Mouse (Mus musculus) limb, embryonic 13.5 days (tissue): ENCODE measurements around the gene Kat6b. TPM values are rescaled to one million over a fixed set of nuclear protein-coding genes. Genes with fewer than 3 reads are reported as not detected.

Experiments
- ATAC-seq: fragments of 200-750 bp; cut with Nextera tagmentation; 2 replicates; pipeline ENCODE4 v1.8.0; 2017; ENCODE audit warnings: low read depth, moderate number of reproducible peaks, moderate TSS enrichment; ENCODE audit not compliant: low FRiP score
- H3K27ac ChIP-seq: fragments of 300-500 bp; sonication (generic); 2 replicates; pipeline ENCODE4 v1.5.1; 2015; ENCODE audit warnings: inconsistent platforms, mild to moderate bottlenecking, moderate library complexity
- H3K27me3 ChIP-seq: fragments of 300-500 bp; sonication (generic); 2 replicates; pipeline ENCODE4 v1.6.1; 2015; ENCODE audit warnings: mild to moderate bottlenecking, inconsistent platforms
- H3K36me3 ChIP-seq: fragments of 300-500 bp; sonication (generic); 2 replicates; pipeline ENCODE4 v1.6.1; 2015; ENCODE audit warnings: inconsistent platforms, mild to moderate bottlenecking, moderate library complexity
- H3K4me1 ChIP-seq: fragments of 300-500 bp; sonication (generic); 2 replicates; pipeline ENCODE4 v1.6.1; 2015; ENCODE audit warnings: inconsistent platforms
- H3K4me2 ChIP-seq: fragments of 300-500 bp; sonication (generic); replicated peaks from 2 replicates; pipeline ENCODE4 v1.6.1; 2015; ENCODE audit warnings: inconsistent platforms, mild to moderate bottlenecking, moderate library complexity
- H3K4me3 ChIP-seq: fragments of 300-500 bp; sonication (generic); 2 replicates; pipeline ENCODE4 v1.5.1; 2015; ENCODE audit warnings: moderate library complexity, mild to moderate bottlenecking, inconsistent platforms
- H3K9ac ChIP-seq: fragments of 300-500 bp; sonication (generic); 2 replicates; pipeline ENCODE4 v1.6.1; 2015; ENCODE audit warnings: mild to moderate bottlenecking, inconsistent platforms
- H3K9me3 ChIP-seq: fragments of 300-500 bp; sonication (generic); 2 replicates; pipeline ENCODE4 v1.6.1; 2016; ENCODE audit warnings: inconsistent platforms
- WGBS: fragments of 180-500 bp; shearing (Covaris S2); methylation state at CpG from one replicate; pipeline ENCODE4 v1.1.7; 2015; 5-methylcytosine and 5-hydroxymethylcytosine counted together
- polyA plus RNA-seq: library from polyadenylated mRNA; unstranded; fragments of >200 nt; fragmentation: Nextera tagmentation; extraction: Ambion mirVana; gene quantifications from 2 replicates; pipeline ENCODE4 v1.2.1, GENCODE M21; 2015

Gene Kat6b
- polyA plus RNA-seq, 1 experiment from 2014 or later, result 31.4 TPM

GRCm38 (mm10) chr14:21568821-21569220 lies 87.6 kb downstream of the Kat6b start:
- no peaks in the 10 kb centered on the region for H3K9me3 ChIP-seq
- peaks cover 3% of the 10 kb centered on the region; the same call in 1 of the 2 replicates for H3K36me3 ChIP-seq
- H3K27ac ChIP-seq, result no peak overlapping the region
- H3K4me1 ChIP-seq, result peaks cover 32% of the 10 kb centered on the region
- 81% methylated on average over 7 of the region's 7 CpGs for WGBS
- H3K9ac ChIP-seq, result no peak overlapping the region
- H3K27me3 ChIP-seq, result no peaks in the 10 kb centered on the region
- no peak overlapping the region for H3K4me3 ChIP-seq
- no peak for ATAC-seq
- H3K4me2 ChIP-seq, result no peak overlapping the region

- 69% methylated on average over 8 of the region's 8 CpGs for WGBS
- H3K27ac ChIP-seq, result no peak overlapping the region
- ATAC-seq, result no peak
These were observed 93.6 kb downstream of the Kat6b start for GRCm38 (mm10) chr14:21574686-21575309.

DNA sequence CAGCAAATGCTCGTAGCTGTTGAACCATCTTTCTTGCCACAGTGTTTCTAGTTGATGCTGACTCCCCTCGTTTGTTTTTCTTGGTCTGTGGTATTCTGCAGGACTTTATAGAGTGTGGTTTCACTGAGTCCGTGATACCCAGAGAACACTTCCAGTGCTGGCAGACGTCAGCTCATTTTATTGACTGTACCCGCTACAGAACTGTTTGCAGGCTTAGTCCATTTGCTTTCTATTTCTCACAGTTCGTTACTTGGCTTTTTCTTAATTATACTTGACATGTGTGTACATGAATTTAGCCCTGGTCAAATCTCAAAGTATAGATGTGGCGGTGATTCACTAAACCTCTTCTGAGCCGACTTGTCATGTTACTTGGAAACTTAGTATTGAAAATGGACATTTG lies 95.6 kb downstream of the Kat6b start:
- ATAC-seq, result no peak
- peaks cover 35% of the 10 kb centered on the region for H3K4me1 ChIP-seq
- H3K9ac ChIP-seq, result peak overlapping the region; percentile 20
- H3K27me3 ChIP-seq, result no peaks in the 10 kb centered on the region
- no peak overlapping the region for H3K4me3 ChIP-seq
- H3K27ac ChIP-seq, result no peak overlapping the region
- no peaks in the 10 kb centered on the region for H3K9me3 ChIP-seq
- H3K4me2 ChIP-seq, result no peak overlapping the region
- WGBS, result 44% methylated on average over 8 of the region's 8 CpGs
- H3K36me3 ChIP-seq, result no peaks in the 10 kb centered on the region

More at GRCm38 (mm10) chr14:21574686-21575309, 93.6 kb downstream of the Kat6b start:
- H3K36me3 ChIP-seq, result no peaks in the 10 kb centered on the region
- H3K9ac ChIP-seq, result no peak overlapping the region
- no peak overlapping the region for H3K4me3 ChIP-seq
- H3K4me2 ChIP-seq, result no peak overlapping the region
- H3K9me3 ChIP-seq, result no peaks in the 10 kb centered on the region
- H3K27me3 ChIP-seq, result no peaks in the 10 kb centered on the region
- H3K4me1 ChIP-seq, result peaks cover 17% of the 10 kb centered on the region

DNA sequence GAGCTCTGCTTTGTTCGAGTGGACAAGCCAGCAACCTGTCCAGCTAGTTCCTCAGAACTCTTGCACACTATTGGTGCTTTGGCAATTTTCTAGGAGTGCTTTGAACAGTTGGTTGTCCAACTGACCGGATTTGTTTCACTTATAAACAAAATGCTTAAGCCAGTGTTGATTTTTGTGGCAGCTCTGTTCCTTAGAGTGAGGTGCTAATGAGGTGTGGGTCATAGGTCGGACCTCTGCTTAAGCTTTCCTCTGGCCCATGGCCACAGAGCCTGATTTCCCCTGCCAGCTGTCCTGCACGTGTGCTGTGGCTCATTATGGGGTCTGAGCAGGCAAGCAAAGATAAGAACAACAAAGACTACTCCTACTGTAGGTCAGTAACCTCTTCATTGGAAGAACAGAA lies 100.0 kb downstream of the Kat6b start:
- H3K9ac ChIP-seq, result 0 out of 2 replicates have a peak overlapping the region, but pooled peaks have one; percentile 15
- H3K27ac ChIP-seq, result no peak overlapping the region
- no peak for ATAC-seq
- no peaks in the 10 kb centered on the region for H3K9me3 ChIP-seq
- H3K27me3 ChIP-seq, result no peaks in the 10 kb centered on the region
- 11% methylated on average over 4 of the region's 4 CpGs for WGBS
- H3K4me2 ChIP-seq, result no peak overlapping the region
- H3K4me3 ChIP-seq, result no peak overlapping the region
- no peaks in the 10 kb centered on the region for H3K36me3 ChIP-seq
- H3K4me1 ChIP-seq, result peaks cover 67% of the 10 kb centered on the region

DNA sequence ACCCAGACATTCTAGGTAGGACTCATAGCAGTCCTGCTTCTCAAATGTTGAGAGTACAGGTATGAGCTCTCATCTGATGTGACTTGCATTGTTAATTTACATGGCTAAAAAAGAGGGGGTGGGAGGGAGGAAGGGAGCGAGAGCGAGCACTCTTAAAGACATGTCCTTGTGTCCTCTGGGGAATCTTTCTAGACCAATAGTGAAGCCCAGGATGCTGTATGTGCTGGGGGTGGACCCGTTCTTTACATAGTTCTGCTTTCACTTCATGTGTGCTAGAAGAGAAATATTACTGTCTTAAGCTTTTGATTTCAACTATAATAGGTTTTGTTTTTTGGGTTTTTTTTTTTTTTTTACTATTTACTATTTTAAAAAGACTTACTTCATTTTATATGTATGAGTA lies 101.1 kb downstream of the Kat6b start:
- Histone ChIP-seq H3K4me1 (peaks cover 70% of the 10 kb centered on the region), H3K9ac (no peak overlapping the region), H3K36me3 (no peaks in the 10 kb centered on the region), H3K9me3 (no peaks in the 10 kb centered on the region), H3K4me3 (no peak overlapping the region), H3K27ac (no peak overlapping the region), H3K27me3 (no peaks in the 10 kb centered on the region), H3K4me2 (no peak overlapping the region)
- 91% methylated on average over 3 of the region's 3 CpGs for WGBS
- ATAC-seq, result no peak

- no peak overlapping the region; the same call in 1 of the 2 replicates for H3K27ac ChIP-seq
- H3K4me1 ChIP-seq, result peaks cover 78% of the 10 kb centered on the region
- 74% methylated on average over 6 of the region's 6 CpGs for WGBS
- H3K4me3 ChIP-seq, result no peak overlapping the region
- no peaks in the 10 kb centered on the region for H3K36me3 ChIP-seq
- no peak overlapping the region for H3K4me2 ChIP-seq
- no peak for ATAC-seq
- H3K9me3 ChIP-seq, result no peaks in the 10 kb centered on the region
- H3K9ac ChIP-seq, result no peak overlapping the region
- no peaks in the 10 kb centered on the region for H3K27me3 ChIP-seq
These were observed 101.8 kb downstream of the Kat6b start for GRCm38 (mm10) chr14:21583051-21583450.

GRCm38 (mm10) chr14:21583868-21584267 lies 102.6 kb downstream of the Kat6b start:
- WGBS, result 87% methylated on average over 5 of the region's 5 CpGs
- H3K4me1 ChIP-seq, result peaks cover 82% of the 10 kb centered on the region
- no peak overlapping the region for H3K9ac ChIP-seq
- no peaks in the 10 kb centered on the region for H3K27me3 ChIP-seq
- H3K36me3 ChIP-seq, result no peaks in the 10 kb centered on the region
- no peaks in the 10 kb centered on the region for H3K9me3 ChIP-seq
- no peak overlapping the region for H3K27ac ChIP-seq
- no peak overlapping the region for H3K4me3 ChIP-seq
- ATAC-seq, result no peak
- H3K4me2 ChIP-seq, result no peak overlapping the region

DNA sequence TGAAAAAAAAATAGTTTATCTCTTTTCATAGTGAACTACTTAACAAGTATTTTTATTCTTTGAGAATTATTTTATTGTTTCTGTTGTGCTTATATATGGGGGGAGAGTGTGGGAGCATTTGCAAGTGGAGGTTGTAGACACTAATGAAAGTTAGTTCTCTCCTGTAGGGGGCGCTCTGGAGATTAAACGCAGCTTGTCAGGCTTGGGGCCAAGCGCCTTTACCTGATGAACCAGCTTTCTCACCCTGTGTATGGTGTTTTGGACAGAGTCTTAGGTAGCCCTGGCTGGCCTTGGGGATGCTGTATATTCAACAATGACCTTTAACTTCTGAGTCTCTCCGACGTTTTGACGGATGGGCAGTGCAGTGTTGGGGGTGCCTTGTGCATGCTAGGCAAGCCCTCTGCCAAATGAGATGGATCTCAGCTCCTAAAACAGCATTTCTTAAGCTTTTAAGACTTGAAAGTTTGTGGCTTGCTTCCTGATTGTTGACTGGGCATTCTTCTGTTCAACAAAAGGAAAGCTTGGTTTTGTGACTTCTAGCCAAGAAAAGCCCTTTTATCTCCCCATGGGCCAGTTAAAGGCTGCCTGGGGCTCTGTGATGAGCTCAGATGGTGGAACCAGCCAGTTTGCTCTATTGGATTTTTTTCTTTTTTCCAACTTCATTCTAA lies 103.4 kb downstream of the Kat6b start:
- no peak for ATAC-seq

GRCm38 (mm10) chr14:21585491-21586251 lies 104.4 kb downstream of the Kat6b start:
- Histone ChIP-seq H3K9me3 (no peaks in the 10 kb centered on the region), H3K27ac (peak overlapping the region; percentile 40; the same call in 1 of the 2 replicates), H3K9ac (no peak overlapping the region), H3K4me3 (no peak overlapping the region), H3K27me3 (no peaks in the 10 kb centered on the region), H3K36me3 (peaks cover 8% of the 10 kb centered on the region; the same call in 1 of the 2 replicates), H3K4me1 (peaks cover 84% of the 10 kb centered on the region), H3K4me2 (no peak overlapping the region)
- 50% methylated on average over 8 of the region's 8 CpGs for WGBS
- no peak for ATAC-seq

More for the DNA sequence above, 103.4 kb downstream of the Kat6b start:
- WGBS, result 25% methylated on average over 6 of the region's 6 CpGs
- peaks cover 86% of the 10 kb centered on the region for H3K4me1 ChIP-seq
- no peaks in the 10 kb centered on the region for H3K27me3 ChIP-seq
- no peak overlapping the region for H3K9ac ChIP-seq
- no peaks in the 10 kb centered on the region for H3K9me3 ChIP-seq
- H3K4me2 ChIP-seq, result no peak overlapping the region
- H3K27ac ChIP-seq, result peak overlapping the region; percentile 22; the same call in 1 of the 2 replicates
- H3K4me3 ChIP-seq, result no peak overlapping the region
- H3K36me3 ChIP-seq, result peaks cover 2% of the 10 kb centered on the region; the same call in 1 of the 2 replicates

DNA sequence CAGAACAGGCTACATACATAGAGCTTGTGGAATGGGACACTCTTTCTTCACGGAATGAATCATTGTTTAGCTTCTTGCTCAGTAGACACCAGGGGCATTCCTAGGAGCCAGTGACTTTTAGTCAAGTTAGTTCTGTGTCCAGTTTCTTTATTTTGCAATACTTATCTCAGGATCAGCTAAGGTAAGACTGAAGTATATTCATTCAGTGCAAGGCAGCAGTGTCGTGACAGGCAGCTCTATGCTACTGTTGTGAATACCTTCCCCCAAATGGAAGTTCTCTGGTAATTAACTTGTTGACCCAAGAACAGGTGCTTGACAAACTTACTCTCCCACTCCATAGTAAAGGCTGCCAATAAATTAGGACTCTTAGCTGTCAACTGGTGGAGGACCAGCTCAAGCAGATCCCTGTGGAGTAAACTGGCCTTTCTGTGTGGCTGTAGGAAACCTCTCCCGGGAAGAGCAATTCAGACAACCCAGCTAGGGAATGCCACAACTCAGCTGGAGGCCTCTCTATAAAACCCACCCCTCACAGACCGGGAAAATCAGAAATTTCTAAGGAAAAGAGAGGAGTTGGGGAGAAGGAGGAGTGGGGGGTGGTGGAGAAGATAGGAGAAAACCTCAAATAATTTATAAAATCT lies 105.4 kb downstream of the Kat6b start:
- H3K4me1 ChIP-seq, result peaks cover 81% of the 10 kb centered on the region
- WGBS, result 19% methylated on average over 4 of the region's 4 CpGs
- H3K4me2 ChIP-seq, result no peak overlapping the region
- H3K9ac ChIP-seq, result no peak overlapping the region
- H3K27me3 ChIP-seq, result no peaks in the 10 kb centered on the region
- H3K4me3 ChIP-seq, result no peak overlapping the region
- peaks cover 8% of the 10 kb centered on the region; the same call in 1 of the 2 replicates for H3K36me3 ChIP-seq
- H3K27ac ChIP-seq, result 0 out of 2 replicates have a peak overlapping the region, but pooled peaks have one; percentile 22
- no peaks in the 10 kb centered on the region for H3K9me3 ChIP-seq
- ATAC-seq, result no peak

- 47% methylated on average over 2 of the region's 2 CpGs for WGBS
- Histone ChIP-seq H3K4me1 (peaks cover 78% of the 10 kb centered on the region), H3K27me3 (no peaks in the 10 kb centered on the region), H3K9ac (no peak overlapping the region), H3K27ac (no peak overlapping the region), H3K4me2 (no peak overlapping the region), H3K9me3 (no peaks in the 10 kb centered on the region), H3K36me3 (peaks cover 11% of the 10 kb centered on the region; the same call in 1 of the 2 replicates), H3K4me3 (no peak overlapping the region)
- no peak for ATAC-seq
These were observed 106.7 kb downstream of the Kat6b start for GRCm38 (mm10) chr14:21587931-21588330.
